Mouse (Mus musculus): ENCODE results near the gene Trub2. TPM values are rescaled to one million over a fixed set of nuclear protein-coding genes. Genes with fewer than 3 reads are reported as not detected.

The Trub2 gene
- total RNA-seq, 2 experiments from 2014 or later = 30.3 to 34.1 TPM

- intact Hi-C loops (cut with DNase I) = no loop called here
- no peak for DNase-seq (ENCODE audit: low spot score)
These were observed 55.0 kb downstream of the Trub2 start for GRCm38 (mm10) chr2:29733348-29733747.

- no peak for DNase-seq (ENCODE audit: low spot score)
- intact Hi-C loops (cut with DNase I) = no loop called here
These were observed 55.7 kb downstream of the Trub2 start for GRCm38 (mm10) chr2:29732559-29732958.

- no peak for DNase-seq (ENCODE audit: low spot score)
These were observed 56.8 kb downstream of the Trub2 start for GRCm38 (mm10) chr2:29731545-29731944.

GRCm38 (mm10) chr2:29729500-29729899 is 58.8 kb downstream of the Trub2 start:
- DNase-seq (ENCODE audit: low spot score) = no peak
- intact Hi-C loops (cut with DNase I) = no loop called here

More at GRCm38 (mm10) chr2:29731545-29731944, 56.8 kb downstream of the Trub2 start:
- intact Hi-C loops (cut with DNase I) = loop anchor here (2.0 kb wide), 1 partner anchor 113 kb away; the partner anchor contains the start of gene Rapgef1

GRCm38 (mm10) chr2:29724664-29725365 is 63.5 kb downstream of the Trub2 start:
- intact Hi-C loops (cut with DNase I) = no loop called here
- no peak for DNase-seq (ENCODE audit: low spot score)

- no peak for DNase-seq (ENCODE audit: low spot score)
- intact Hi-C loops (cut with DNase I) = no loop called here
These were observed 65.2 kb downstream of the Trub2 start for GRCm38 (mm10) chr2:29723132-29723531.

- intact Hi-C loops (cut with DNase I) = no loop called here
- no peak for DNase-seq (ENCODE audit: low spot score)
These were observed 69.7 kb downstream of the Trub2 start for GRCm38 (mm10) chr2:29718581-29718980.

GRCm38 (mm10) chr2:29716691-29717090 is 71.6 kb downstream of the Trub2 start:
- intact Hi-C loops (cut with DNase I) = no loop called here
- peak; percentile 17 for DNase-seq (ENCODE audit: low spot score)

GRCm38 (mm10) chr2:29716143-29716542 is 72.2 kb downstream of the Trub2 start:
- intact Hi-C loops (cut with DNase I) = no loop called here
- DNase-seq (ENCODE audit: low spot score) = no peak

- no peak for DNase-seq (ENCODE audit: low spot score)
- intact Hi-C loops (cut with DNase I) = no loop called here
These were observed 74.2 kb downstream of the Trub2 start for GRCm38 (mm10) chr2:29714127-29714526.

- no peak for DNase-seq (ENCODE audit: low spot score)
- intact Hi-C loops (cut with DNase I) = no loop called here
These were observed 74.8 kb downstream of the Trub2 start for GRCm38 (mm10) chr2:29713501-29713900.

- intact Hi-C loops (cut with DNase I) = no loop called here
- DNase-seq (ENCODE audit: low spot score) = no peak
These were observed 76.4 kb downstream of the Trub2 start for GRCm38 (mm10) chr2:29711877-29712276.

Other genes starting within 250 kb of the Trub2 start
- gene Rapgef1, start 168.8 kb downstream of the Trub2 start, total RNA-seq (2021) = 10 to 100 TPM; 85.1 to 94.1 TPM
- not detected for gene Gm13420, start 36.8 kb downstream of the Trub2 start, total RNA-seq (2021)
- gene Gm13547, start 29.2 kb downstream of the Trub2 start, total RNA-seq (2021) = not detected
- 10 to 100 TPM; 17.2 to 18.3 TPM for gene Coq4, start 1.0 kb downstream of the Trub2 start, total RNA-seq (2021)
- 10 to 100 TPM; 17.9 to 18.7 TPM for gene Slc27a4, start 14.1 kb upstream of the Trub2 start, total RNA-seq (2021)
- 10 to 100 TPM; 31.8 to 32.4 TPM for gene Urm1, start 31.6 kb upstream of the Trub2 start, total RNA-seq (2021)
- 1 to 10 TPM; 4.6 to 5.8 TPM for gene Cercam, start 80.7 kb upstream of the Trub2 start, total RNA-seq (2021)
- 10 to 100 TPM; 20.2 to 23.2 TPM for gene Odf2, start 100.7 kb upstream of the Trub2 start, total RNA-seq (2021)
- gene Gle1, start 146.9 kb upstream of the Trub2 start, total RNA-seq (2021) = 10 to 100 TPM; 25.4 to 26.6 TPM
- gene Sptan1, start 177.1 kb upstream of the Trub2 start, total RNA-seq (2021) = 100 to 1,000 TPM; 208 to 216 TPM

Measured in heart, postnatal 25 days (tissue).